Mouse (Mus musculus): ENCODE measurements around the gene Peg10.
A peak's percentile ranks its signal among the peaks of the same experiment; 100 is the strongest.

Gene Peg10

DNA sequence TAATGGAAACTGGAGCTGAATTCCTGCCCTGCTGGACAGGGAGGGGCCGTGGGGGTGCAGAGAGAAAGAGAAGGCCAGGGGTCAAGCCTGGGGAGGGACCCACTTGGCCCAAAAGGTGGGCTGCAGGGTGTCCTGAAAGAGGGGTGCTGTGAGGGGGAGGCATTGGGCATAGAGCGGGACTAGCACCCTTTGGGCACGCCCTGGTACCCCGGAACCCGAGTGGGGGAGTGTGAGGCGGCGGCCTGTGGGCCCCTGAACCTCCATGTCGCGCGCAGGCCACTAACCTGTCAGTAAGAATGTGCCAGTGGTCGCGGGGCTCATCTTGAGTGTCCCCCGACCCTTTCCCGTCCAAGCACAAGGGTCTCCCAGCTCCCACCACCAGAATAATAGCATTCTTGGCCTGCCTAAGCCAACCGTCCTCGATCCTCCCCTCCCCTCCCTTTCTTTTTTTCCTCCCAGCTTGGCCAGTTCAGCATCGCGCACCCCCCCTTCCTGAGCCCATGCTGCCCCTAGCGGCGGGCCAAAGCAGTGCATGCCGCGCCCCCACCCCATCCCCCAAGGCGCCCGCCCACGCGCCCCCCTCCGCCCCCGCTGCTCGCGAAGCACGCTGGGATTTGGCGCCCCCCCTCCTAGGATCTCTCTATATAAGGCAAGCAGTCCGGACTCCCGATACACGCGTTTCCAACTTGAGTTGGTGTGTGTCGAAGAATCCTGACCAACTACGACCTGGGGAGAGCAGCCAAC lies at the start of gene Peg10, which contains the start of gene Sgce:
TSS of gene Peg10 (plus strand) at position 611 of the 744 bp plus-strand sequence.
TSS of gene Sgce (minus strand) at position 512 of the 744 bp plus-strand sequence.
- peak; percentile 51 for ATAC-seq (ENCODE audit: insufficient number of reproducible peaks, low FRiP score, low TSS enrichment)

DNA sequence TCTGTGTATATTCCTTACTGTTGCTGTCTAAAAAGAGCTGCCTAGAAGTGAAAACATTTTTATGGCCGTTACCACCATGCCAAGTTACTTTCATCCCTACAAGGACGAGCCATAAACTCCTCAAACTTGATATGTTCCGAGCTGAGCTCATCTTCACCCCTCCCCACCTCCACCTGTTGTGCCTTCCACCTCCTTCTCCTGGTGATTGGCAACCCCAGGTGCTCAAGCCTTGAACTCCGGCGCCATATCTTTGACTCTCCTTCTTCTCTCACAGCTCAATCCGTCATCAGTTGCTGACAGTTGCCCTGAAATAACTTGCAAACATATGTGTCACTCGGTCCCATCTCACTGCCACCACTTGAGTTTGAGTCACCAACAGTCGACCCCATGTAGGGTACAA lies 45.5 kb upstream of the Peg10 start:
- ATAC-seq (ENCODE audit: insufficient number of reproducible peaks, low FRiP score, low TSS enrichment), result no peak

DNA sequence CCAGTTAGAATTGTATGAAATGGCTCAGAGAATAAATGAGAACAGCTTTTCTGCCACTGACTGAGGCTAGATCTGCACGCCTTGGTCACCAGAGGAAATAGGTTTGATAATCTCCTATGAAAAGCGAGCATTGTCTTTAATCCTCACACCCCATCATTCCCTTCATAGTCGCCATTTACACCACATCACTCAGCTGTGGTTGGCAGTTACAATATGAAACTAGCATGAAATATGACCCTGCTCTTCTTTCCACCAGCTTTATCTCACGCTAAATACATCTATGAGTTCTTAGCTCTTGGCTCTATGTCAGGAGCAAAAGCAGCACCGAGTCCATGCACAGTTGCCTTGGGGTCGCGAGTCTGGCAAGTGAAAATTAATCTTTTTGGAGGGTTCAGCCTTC lies 43.2 kb upstream of the Peg10 start:
- ATAC-seq (ENCODE audit: insufficient number of reproducible peaks, low FRiP score, low TSS enrichment), result no peak

DNA sequence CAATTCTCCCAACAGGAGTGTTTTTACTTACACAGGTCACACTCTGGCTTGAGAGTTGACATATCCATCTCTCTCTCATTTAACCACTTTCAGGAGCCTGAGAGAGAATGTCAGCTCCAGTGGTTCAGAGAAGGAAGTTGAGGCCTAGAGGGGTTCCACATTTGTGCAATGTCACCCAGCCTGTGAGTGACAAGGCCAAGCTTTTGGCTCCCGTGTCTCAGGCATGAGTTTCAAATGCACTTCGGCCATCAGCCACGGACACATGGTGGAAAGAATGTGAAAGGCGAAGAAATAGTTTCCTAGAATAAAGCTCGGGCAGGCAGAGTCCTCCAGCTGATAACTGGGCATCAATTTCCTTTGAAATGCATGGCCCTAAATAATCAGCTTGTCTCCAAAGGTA lies 40.7 kb upstream of the Peg10 start:
- ATAC-seq (ENCODE audit: insufficient number of reproducible peaks, low FRiP score, low TSS enrichment), result no peak

DNA sequence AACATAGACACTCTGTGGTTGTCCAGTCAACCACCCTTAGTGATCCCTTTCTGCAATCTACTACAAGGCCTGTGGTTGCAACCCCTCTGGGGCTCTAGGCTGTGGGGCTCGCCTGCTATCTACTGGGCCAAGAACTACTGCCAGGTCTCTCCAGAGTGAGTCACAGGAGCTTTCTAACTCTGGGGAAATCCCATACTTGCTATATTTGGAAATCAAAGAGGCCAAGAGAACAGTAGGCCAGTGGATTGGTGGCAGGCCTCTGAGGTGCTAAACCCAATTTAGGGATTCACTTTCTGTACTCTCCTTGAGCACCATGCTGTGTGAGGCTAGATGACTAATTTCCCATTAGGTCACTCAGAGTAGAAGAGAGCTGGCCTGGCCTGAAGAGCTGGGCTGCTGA lies 38.1 kb upstream of the Peg10 start:
- no peak for ATAC-seq (ENCODE audit: insufficient number of reproducible peaks, low FRiP score, low TSS enrichment)

DNA sequence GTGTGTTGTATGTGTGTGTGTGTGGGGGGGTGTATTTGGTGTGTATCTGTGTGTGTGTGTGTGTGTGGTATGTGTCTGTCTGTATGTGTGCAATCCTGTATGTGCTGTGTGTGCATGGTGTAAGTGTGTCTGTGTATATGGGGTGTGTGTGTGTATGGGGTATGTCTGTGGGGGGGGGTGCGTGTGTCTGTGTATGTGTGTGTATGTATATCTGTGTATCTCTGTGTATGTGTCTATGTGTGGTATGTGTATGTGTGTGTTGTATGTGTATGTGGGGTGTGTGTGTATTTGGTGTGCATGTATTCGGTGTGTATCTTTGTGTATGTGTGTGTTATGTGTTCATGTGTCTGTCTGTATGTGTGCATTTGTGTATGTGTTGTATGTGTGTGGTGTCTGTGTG lies 30.9 kb upstream of the Peg10 start:
- ATAC-seq (ENCODE audit: insufficient number of reproducible peaks, low FRiP score, low TSS enrichment), result no peak

DNA sequence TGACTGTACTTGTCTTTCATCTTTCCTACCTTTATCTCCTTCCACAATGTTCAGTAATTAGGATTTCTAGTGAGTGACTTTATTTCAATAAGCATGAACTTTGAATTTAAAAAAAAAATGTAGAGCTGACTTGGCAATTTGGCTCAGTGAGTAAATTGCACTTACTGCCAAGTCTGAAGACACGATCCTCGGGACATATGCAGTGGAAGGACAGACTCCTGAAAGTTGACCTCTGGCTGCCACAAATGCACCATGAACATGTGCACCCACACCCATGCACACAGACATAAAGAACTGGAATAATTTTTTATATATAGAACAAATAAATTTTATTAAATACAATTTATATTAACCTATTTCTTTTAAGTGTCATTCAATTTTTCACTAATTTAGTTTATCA lies 29.8 kb upstream of the Peg10 start:
- ATAC-seq (ENCODE audit: insufficient number of reproducible peaks, low FRiP score, low TSS enrichment), result no peak

DNA sequence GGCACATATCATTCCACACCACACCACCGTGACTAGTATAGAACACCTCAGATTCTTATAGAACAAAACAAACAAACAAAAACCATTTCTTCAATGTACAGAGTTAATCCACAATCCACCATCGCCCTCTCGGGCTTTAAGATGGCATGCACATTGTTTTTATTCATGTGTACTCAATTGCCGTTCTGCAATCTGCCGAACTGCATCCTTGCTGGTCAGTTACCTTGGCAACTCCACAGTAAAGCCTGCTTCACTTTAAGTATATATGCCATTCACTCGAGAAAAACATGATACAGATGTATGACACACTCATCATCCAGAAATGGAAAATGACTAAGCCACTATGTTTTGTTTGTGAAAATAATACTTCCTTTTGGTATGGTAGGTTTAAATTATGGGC lies 25.0 kb upstream of the Peg10 start:
- no peak for ATAC-seq (ENCODE audit: insufficient number of reproducible peaks, low FRiP score, low TSS enrichment)

DNA sequence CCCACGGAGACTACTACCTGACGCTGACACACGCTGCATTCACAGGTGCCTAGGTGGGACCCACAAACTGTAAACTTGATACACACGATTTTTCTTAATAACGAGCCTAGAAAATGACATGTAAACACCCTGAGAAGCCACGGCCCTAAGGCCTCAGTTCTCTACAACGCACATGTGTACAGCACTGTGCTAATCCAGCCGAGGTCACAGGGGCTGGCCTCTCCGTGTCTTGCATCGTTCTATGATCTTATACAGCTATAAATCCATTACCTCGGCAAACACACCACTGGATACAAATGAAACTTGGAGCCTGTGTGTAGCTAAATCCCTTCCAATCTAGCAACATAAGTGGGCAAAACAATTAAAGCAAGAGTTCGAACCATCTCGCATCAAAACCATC lies 24.4 kb upstream of the Peg10 start:
- no peak for ATAC-seq (ENCODE audit: insufficient number of reproducible peaks, low FRiP score, low TSS enrichment)

DNA sequence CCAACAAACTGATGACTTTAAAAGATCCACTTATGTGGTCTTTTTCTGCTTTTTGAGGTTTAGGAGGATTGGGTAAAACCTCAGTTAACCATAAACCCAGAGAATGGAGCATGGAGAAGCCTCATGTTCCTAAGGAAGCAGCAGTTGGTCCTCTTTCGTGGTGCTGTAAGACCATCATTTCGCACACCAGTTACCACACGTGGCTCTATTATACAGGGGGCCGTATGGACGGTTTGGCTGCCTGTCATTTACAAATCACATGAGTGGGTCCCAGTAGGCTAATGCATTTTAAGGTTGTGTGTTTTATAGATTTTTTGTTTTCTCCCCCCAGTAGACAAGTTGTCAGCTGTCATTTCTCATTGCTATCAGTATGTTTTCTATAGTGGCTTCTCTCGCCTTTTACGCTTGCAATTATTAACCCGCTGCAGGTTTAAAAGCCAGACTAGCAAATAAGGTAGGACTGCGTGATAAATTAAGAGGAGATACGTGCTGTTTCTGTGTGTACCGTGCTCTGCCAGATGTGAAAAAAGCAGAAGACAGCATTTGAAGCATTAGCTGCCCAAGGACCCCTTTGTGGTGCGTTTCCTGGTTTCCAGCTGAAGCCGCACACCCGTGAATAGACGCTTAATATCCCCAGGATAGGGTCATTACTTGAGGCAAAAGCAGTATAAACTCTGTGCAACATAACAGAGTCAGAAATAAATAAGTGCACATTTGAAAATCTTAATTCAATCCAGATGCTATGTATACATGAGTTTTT lies 22.9 kb upstream of the Peg10 start:
- ATAC-seq (ENCODE audit: insufficient number of reproducible peaks, low FRiP score, low TSS enrichment), result no peak

DNA sequence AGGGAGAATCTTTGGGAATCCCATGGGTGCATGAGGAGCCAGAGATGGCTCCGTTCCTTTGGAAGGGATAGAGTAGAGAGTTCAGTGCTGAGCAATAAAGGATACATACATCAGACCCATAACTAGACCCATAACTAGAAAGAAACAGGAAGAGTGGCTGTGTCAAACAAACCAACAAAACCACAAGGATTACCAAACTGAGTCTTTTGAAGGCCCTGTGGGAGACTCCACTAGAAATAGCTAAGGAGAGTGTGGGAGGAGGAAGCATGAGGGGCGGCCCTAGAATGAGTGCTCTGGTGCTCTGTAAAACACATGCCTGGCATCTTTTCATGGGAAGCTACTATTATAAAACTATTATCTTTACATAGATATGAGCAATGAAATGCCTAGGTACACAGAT lies 18.8 kb upstream of the Peg10 start:
- no peak for ATAC-seq (ENCODE audit: insufficient number of reproducible peaks, low FRiP score, low TSS enrichment)

DNA sequence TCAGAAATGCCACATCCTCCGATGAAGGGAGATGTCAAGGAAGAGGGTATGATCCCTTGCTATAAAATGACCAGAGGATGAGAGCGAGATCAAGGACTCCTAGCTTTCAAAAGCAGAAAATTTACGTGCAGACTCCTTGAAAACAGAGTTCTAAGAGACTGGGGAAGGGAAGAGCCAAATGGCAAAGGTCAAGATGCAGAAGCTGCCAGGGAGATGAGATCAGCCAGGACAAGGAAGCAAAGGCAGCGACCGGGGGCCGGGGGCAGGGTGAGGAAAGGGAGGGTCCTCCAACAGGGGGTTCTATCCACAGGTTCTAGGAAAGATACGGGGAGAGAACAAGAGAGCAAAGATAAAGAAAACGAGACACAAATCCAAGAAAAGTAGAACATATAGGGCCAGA lies 15.4 kb upstream of the Peg10 start:
- no peak for ATAC-seq (ENCODE audit: insufficient number of reproducible peaks, low FRiP score, low TSS enrichment)

DNA sequence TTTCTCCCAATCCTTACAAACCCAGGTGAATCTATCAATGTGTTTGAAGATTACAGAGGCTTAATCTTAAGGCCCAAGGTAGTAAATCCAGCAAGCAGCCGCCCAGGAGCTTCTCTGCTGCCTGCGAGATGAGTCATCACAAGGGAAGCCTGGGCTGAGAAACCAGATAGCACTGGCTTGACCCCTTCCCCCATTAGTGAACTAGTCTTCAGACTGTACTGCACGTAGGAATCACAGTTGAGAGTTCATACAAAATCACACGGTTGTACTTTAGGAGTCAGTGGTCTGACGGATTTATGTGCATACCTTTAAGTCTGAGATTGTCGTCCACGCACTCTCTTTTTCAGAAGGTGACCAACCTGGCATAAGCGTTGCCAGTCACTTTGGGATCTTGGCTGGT lies 13.9 kb upstream of the Peg10 start:
- no peak for ATAC-seq (ENCODE audit: insufficient number of reproducible peaks, low FRiP score, low TSS enrichment)

DNA sequence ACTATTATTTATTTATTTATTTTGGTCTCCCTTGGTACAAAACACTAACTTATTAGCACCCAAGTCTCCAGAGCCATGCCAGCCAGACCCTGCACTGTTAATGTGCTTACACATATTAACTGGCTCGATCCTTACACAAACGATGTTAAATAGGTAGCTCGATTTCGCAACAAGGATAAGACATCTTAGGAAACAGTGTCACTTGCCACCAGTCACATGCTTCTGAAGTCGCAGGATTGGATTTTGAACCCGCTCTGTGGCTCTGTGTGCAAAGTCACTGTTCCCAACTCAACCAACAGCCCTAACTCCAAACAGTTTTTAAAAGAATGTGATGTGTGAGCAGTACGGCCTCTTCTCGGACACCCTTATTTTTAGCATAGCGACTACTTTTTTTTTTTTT lies 10.7 kb upstream of the Peg10 start:
- no peak for ATAC-seq (ENCODE audit: insufficient number of reproducible peaks, low FRiP score, low TSS enrichment)

DNA sequence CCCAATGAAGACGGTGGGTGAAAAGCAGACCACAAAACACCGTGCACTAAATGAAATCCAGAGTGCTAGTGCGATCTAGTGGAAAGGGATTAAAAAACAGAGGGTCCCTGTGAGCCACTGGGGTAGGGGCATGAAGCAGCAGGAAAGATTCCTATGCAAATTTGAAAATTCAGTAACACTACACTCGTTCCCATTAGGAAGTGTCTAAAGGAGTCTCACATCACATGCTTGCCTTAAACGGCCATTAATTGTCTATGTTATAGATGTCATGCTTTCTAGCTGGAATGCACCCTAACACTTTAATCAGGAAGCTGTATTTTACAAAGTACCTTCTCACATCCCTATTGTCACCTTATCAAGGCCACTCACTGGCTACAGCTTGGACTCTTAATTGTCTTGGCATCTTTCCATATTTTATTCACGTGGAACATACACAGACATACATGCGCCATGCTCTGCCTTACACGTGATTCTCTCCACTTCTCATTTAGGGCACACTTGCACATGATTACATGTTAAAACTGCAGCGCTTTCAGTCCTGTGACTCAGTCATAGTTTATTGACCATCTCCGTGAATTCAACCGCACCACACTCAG lies 9.0 kb upstream of the Peg10 start:
- ATAC-seq (ENCODE audit: insufficient number of reproducible peaks, low FRiP score, low TSS enrichment), result no peak

DNA sequence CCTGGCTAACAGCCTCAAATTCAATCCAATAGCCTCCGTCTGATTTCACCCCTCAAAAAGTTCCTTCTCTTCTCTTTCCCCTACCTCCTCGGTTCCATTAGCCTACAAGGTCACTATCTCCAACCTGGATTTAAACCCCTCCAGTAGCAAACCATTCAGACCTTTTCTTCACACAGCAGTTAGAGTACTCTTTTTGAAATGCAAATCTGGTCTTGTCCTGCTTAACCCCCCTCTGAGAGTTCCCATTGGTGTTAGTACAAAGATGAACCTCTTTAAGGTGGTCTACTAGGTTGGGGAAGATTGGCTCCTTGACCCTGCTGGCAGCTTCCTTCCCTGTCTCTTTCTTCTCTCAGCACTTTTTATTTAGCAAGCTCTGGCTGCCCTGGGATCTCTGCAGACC lies 8.4 kb upstream of the Peg10 start:
- no peak for ATAC-seq (ENCODE audit: insufficient number of reproducible peaks, low FRiP score, low TSS enrichment)

DNA sequence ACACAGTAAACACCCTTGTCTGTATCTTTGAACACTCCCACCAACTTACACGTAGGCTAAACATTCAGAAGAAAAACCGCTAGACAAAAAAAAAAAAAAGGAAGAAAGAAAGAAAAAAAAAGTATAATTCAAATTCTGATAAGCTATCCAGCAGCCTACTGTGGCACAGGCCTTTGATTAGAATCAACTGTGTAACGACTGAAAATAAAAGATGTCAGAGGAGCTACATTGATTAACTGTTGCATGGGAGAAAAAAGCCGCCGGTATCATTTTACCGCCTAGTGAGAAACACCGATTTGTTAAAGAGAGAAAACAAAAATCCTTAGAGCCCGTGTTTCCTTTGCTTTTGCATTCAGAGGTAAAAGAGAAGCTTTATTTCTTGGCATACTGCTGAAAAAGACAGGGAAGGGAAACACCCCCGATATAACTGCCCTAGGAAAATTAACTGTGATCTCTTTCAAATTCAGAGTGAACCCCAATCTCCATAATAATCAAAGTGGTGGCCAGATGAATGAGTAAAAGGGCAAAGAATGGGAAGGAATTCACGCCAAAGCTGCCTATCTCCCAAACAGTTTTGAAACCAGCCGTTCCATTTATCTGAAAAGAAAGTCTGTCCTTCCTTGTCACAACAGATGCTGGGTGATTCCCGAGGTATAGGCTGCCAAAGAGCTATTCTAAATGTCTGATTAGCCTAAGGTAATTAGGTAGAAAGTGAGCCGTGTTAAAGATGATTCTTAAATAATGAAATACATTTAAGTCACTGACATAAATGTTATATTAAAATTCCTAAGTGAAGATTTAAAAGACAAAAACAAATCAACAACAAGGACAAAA lies 7.4 kb upstream of the Peg10 start:
- ATAC-seq (ENCODE audit: insufficient number of reproducible peaks, low FRiP score, low TSS enrichment), result no peak

DNA sequence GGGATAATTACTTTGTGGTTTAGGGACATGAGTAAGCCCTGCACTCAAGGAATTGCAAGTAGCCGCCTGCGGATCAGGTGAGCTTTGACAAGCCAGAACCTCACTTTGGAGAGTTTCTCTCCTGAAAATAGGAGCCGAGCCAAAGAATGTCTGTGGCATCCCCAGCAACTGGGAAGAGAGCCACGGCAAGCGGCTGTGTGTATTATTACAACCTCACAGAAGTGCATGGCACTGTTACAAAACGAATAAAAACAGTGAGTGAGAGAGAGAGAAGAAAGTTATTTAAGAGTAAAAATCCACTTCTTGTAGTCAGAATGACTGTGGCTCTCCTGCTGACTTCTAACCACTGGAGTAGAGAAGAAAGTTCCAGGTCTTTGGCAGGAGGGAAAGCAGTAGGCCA lies 6.6 kb upstream of the Peg10 start:
- ATAC-seq (ENCODE audit: insufficient number of reproducible peaks, low FRiP score, low TSS enrichment), result no peak

DNA sequence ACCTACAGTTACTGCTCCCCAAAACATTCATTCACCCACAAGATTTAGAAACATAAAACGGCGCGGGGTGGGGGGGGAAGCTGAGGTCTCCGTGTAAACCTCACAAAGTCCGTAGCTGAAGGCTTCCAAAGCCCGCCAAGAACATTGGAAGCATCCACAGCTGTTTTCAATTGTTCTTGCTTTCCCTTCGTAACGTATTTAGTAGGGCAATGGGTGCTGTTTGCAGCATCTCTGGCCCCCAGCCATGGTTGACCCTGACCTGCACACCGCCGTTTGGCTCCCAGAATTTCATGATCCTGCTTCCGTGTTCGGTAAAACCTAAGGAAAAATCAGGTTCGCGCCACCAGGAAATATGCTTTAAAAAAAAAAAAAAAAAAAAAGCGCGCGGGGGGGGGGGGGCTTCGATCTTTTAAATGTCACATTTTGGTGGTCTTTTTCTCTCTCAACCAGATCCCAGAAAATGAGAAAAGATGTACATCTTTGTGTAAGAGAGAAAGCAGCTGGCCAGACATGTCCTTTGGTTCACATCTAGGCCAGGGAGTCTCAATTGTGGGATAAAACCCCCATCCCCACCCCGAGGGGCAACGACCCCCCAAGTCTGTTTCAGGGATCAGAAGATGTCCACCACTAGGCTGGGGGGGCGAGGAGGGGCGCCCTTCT lies 940 bp upstream of the Peg10 start:
- ATAC-seq (ENCODE audit: insufficient number of reproducible peaks, low FRiP score, low TSS enrichment), result no peak

All from cerebellum, adult (tissue).